Mouse (Mus musculus) testis, adult 2 months (tissue): ENCODE data around the gene Tnfsfm13.

Experiments used
- CTCF ChIP-seq: fragments of 200-500 bp; IDR thresholded peaks from 2 replicates; pipeline ENCODE4 v1.5.1; 2012; ENCODE audit warnings: low read depth, mild to moderate bottlenecking, inconsistent platforms, low read length, moderate library complexity; ENCODE audit not compliant: control insufficient read depth, insufficient read depth, insufficient replicate concordance
- POLR2A ChIP-seq: fragments of 200-500 bp; IDR thresholded peaks from 2 replicates; pipeline ENCODE4 v1.6.1; 2012; ENCODE audit warnings: low read depth, mild to moderate bottlenecking, inconsistent platforms, low read length, moderate library complexity; ENCODE audit not compliant: control insufficient read depth

GRCm38 (mm10) chr11:69662967-69663671 lies 32.8 kb downstream of the Tnfsfm13 start:
- TF ChIP-seq CTCF = no peak
- no peak for TF ChIP-seq POLR2A
